Mouse (Mus musculus) megakaryocyte, embryonic 14.5 days (primary cell): ENCODE results near the gene Nde1.

Experiments
- FLI1 ChIP-seq: IDR thresholded peaks from 2 replicates; pipeline ENCODE4 v1.6.1; 2012; ENCODE audit warnings: low read length, inconsistent platforms, mixed read lengths
- GATA1 ChIP-seq: IDR thresholded peaks from 3 replicates; pipeline ENCODE4 v1.6.1; 2012; ENCODE audit warnings: mixed read lengths, low read length, inconsistent platforms, borderline replicate concordance

GRCm38 (mm10) chr16:14237100-14237723 is 74.1 kb downstream of the Nde1 start:
- no peak for TF ChIP-seq GATA1
- TF ChIP-seq FLI1, result no peak
